Mouse (Mus musculus) kidney, adult 2 months (tissue): Measurements from ENCODE around the gene Rfc5. TPM values are rescaled to one million over a fixed set of nuclear protein-coding genes. Genes with fewer than 3 reads are reported as not detected.
"Not testable (repeated sequence)": the region's sequence is repeated elsewhere in the genome, so short reads cannot be mapped to it uniquely, and the experiment has no call there.

Source experiments
- DNase-seq: peaks from one replicate; pipeline ENCODE4 v3.0.0; 2021
- H3K27ac ChIP-seq: fragments of 200-500 bp; 2 replicates; pipeline ENCODE4 v1.5.1; 2012; ENCODE audit warnings: low read depth, low read length, control low read depth, inconsistent platforms; ENCODE audit not compliant: insufficient read depth
- H3K27me3 ChIP-seq: fragments of 200-500 bp; replicated peaks from 2 replicates; pipeline ENCODE4 v1.6.1; 2012; ENCODE audit warnings: mild to moderate bottlenecking, moderate library complexity, low read length, inconsistent platforms; ENCODE audit not compliant: control insufficient read depth, insufficient read depth
- H3K36me3 ChIP-seq: fragments of 200-500 bp; 2 replicates; pipeline ENCODE4 v1.6.1; 2012; ENCODE audit warnings: mild to moderate bottlenecking, moderate library complexity, low read length, inconsistent platforms; ENCODE audit not compliant: control insufficient read depth, insufficient read depth
- H3K4me1 ChIP-seq: fragments of 200-500 bp; 2 replicates; pipeline ENCODE4 v1.6.1; 2011; ENCODE audit warnings: low read length; ENCODE audit not compliant: control insufficient read depth, insufficient read depth
- H3K4me3 ChIP-seq: fragments of 200-500 bp; 2 replicates; pipeline ENCODE4 v1.5.1; 2011; ENCODE audit warnings: mild to moderate bottlenecking, low read depth, low read length, control low read depth; ENCODE audit not compliant: insufficient read depth
- CTCF ChIP-seq: fragments of 200-500 bp; conservative IDR thresholded peaks from 2 replicates; pipeline ENCODE4 v1.5.1; 2011; ENCODE audit warnings: low read depth, mild to moderate bottlenecking, control low read depth, low read length, moderate library complexity, mixed read lengths; ENCODE audit not compliant: insufficient read depth, insufficient read length
- POLR2A ChIP-seq: fragments of 200-500 bp; IDR thresholded peaks from one replicate; pipeline ENCODE4 v1.6.1; 2011; ENCODE audit warnings: low read depth, low read length, control low read depth
- WGBS: fragments of 180-500 bp; shearing (Covaris S2); methylation state at CpG from one replicate; pipeline ENCODE4 v1.1.7; 2018; 5-methylcytosine and 5-hydroxymethylcytosine counted together
- polyA plus RNA-seq: library from polyadenylated mRNA; depleted of rRNA; stranded (reverse); fragments of >200 nt; gene quantifications from 2 replicates; pipeline ENCODE4 v1.2.3, GENCODE M21; 2012; rRNA removed

Gene Rfc5
- polyA plus RNA-seq: 12.9 and 13.0 TPM in 2 replicates

DNA sequence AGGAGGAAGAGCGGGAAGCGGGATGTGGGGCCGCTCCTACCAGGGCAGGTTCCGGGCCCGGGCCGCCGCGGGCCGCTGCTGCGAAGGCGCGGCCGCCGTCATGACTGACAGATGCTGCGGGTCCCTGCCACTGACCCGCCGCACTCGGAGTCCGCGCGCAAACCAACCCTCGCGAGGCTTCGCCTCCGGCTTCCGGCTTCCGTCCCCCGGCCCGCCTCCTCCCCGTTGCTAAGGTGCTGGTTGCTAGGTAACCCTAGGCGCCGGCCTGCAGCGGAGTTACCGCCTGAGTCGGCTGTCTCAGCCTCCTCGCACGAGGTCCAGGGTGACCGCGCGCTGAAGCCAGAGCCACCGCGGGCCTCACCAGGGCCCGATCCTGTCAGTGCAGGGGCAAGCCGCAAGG lies at the start of gene Rfc5:
TSS of gene Rfc5 (minus strand) at position 171 of the 400 bp plus-strand sequence.
- H3K4me3 ChIP-seq: peak within 1 kb of the TSS; percentile 71
- no peaks in the 10 kb centered on the region for H3K36me3 ChIP-seq
- DNase-seq: peak; percentile 97
- H3K4me1 ChIP-seq: no peaks in the 10 kb centered on the region
- no peak for TF ChIP-seq POLR2A
- TF ChIP-seq CTCF: no peak
- 1% methylated on average over 44 of the region's 44 CpGs for WGBS
- H3K27me3 ChIP-seq: no peaks in the 10 kb centered on the region
- no peak within 1 kb of the TSS for H3K27ac ChIP-seq

DNA sequence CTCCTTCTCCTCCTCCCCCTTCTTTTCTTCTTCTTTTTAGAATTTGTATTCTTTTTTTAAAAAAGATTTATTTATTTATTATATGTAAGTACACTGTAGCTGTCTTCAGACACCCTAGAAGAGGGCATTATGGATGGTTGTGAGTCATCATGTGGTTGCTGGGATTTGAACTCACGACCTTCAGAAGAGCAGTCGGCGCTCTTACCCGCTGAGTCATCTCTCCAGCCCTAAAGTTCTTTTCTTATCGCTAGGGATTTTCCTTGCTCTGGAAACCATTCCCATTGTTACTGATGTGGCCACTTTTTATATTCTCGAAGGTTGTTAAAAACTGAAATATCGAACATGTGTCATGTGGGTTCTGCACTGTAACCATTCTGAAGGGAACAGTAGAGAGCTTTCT lies 44.7 kb upstream of the Rfc5 start:
- H3K4me3 ChIP-seq, H3K27ac ChIP-seq, H3K4me1 ChIP-seq, DNase-seq, H3K27me3 ChIP-seq, H3K36me3 ChIP-seq: not testable (repeated sequence)
- 93% methylated on average over 7 of the region's 7 CpGs for WGBS

DNA sequence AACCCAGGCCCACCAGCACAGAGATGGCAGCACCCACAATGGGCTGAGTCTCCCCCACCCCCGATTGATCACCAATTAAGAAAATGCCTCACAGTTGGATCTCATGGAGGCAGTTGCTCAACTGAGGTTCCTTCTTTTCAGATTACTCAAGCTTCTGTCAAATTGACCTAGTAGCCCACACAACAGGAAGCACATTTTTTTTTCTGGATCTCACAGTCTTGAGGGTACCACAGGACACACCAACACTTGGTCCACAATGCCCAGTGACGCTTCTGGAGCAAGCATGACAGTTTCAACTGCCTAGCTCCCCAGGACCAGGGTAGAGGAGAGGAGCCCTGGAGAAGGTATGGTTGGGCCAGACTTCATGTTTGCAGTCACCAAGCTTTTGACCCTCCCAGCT lies 28.6 kb upstream of the Rfc5 start:
- Histone ChIP-seq H3K27me3 (no peaks in the 10 kb centered on the region), H3K4me1 (no peaks in the 10 kb centered on the region), H3K36me3 (no peaks in the 10 kb centered on the region), H3K4me3 (no peak overlapping the region), H3K27ac (no peak overlapping the region)
- TF ChIP-seq POLR2A (no peak), CTCF (no peak)
- no peak for DNase-seq
- whole genome bisulfite sequencing: 77% methylated on average over 2 of the region's 2 CpGs

DNA sequence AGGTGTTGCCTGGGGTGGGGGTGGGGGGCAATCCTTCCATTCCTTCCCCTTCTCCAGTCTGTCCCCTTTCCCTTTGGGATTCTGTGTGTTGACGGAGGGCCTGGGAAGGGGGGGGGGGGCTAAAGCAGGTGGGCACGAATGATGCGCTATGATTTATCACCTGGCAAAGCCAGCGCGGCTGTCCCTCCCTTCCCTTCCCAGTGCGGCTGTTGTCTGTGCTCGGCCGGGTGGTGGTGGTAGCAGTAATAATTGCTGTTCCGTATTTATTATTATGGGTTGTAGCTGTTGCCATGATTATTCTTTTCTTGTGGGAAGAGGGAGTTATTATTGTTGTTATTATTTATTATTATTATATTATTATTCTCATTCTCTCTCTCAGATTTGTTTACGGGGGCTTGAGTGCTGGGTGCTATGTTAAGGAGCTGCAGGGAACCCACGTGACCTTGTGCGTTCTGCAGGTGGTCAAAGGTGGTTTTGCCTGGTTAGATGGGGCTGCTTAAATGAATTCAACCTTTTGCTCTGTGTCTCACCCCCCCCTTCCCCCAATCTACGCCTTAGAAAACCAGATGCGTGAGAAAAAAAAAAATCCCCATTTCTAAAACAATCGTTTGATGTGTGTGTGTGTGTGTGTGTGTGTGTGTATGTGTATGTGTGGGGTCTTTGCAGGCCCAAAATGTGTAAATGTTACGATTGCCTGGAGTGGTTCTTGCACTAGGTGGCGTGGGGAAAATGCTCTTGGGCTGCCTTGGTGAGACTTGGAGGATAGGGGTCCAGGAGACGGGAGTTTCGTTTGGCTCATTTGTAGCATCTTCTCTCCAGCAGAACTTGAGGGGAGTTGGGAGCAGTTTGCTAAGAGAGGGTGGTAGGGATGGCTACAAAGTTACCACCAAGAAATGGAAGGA lies 26.4 kb upstream of the Rfc5 start:
- Histone ChIP-seq H3K27me3 (no peaks in the 10 kb centered on the region), H3K4me3 (no peak overlapping the region), H3K4me1 (no peaks in the 10 kb centered on the region), H3K36me3 (no peaks in the 10 kb centered on the region), H3K27ac (no peak overlapping the region)
- 38% methylated on average over 19 of the region's 19 CpGs for WGBS
- DNase-seq: no peak
- no peak for TF ChIP-seq POLR2A

DNA sequence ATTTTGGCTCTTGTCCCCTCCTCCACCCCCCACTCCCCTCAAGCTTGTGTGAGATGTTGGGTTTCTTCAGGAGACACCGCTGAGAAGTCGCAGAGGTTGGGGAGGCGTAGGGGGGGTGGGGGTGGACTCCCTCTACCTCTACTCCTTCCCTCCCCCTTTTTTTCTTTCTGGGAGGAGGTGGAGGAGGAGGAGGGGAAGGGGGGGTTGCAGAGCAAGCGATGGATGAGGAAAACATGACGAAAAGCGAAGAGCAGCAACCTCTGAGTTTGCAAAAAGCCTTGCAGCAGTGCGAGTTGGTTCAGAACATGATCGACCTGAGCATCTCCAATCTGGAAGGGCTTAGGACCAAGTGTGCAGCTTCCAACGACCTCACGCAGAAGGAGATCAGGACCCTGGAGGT lies 25.8 kb upstream of the Rfc5 start:
- 5% methylated on average over 10 of the region's 10 CpGs for WGBS
- no peak for DNase-seq
- no peak for TF ChIP-seq POLR2A
- TF ChIP-seq CTCF: no peak
- Histone ChIP-seq H3K36me3 (no peaks in the 10 kb centered on the region), H3K27me3 (no peaks in the 10 kb centered on the region), H3K4me1 (no peaks in the 10 kb centered on the region), H3K4me3 (no peak overlapping the region), H3K27ac (no peak overlapping the region)

DNA sequence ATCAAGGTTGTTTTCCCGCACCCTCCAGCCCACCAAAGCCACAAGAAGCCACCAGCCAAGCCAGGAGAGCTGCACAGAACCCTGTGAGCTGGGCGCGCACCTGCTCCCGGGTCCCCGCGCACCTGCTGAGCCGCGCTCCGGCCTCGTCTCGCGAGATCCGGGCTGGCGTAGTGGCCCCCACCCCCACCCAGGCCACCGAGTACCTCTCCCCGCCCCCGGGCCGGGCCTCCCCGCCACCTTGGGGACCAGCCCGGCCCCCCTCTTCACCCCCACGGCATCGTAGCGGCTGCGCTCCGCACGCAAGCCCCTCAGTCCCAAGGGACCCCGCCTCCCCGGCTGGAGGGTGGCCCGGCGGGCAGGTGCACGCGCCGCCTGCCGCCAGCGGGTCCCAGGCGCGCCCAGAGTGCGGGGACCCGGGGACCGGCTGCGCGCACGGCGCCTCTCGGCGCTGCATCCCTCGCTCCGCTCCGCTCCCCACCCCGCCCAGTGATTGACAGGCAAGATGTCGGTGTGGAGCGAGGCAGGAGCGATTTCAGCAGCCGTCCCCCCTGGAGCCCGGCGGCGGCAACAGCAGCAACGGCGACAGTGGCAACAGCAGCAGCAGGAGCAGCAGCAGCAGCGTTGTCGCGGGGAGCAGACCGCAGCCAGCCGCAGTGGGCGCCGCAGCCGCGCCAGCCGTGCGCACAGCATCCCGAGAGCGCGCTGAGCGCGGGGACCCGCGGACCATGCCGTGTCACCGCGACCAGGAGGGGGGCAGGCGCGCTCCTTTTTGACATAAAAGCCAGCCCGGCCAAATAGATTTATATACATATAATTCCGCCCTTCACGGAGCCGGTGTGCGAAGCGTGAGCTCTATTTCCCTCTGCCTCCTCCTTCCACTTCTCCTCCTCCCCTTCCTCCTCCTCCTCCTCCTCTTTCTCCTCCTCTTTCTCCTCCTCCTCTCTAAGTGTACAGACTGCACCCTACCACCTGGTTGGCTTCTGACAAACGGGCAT lies 25.0 kb upstream of the Rfc5 start, which contains the start of gene Ksr2:
TSS of gene Ksr2 (plus strand) at position 494 of the 995 bp plus-strand sequence.
- WGBS: under 1% methylated on average over 89 of the region's 89 CpGs
- peak within 1 kb of the TSS; percentile 54 for H3K4me3 ChIP-seq
- H3K36me3 ChIP-seq: no peaks in the 10 kb centered on the region
- TF ChIP-seq CTCF (no peak), POLR2A (no peak)
- H3K27me3 ChIP-seq: no peaks in the 10 kb centered on the region
- peak; percentile 59 for DNase-seq
- H3K4me1 ChIP-seq: no peaks in the 10 kb centered on the region
- no peak within 1 kb of the TSS for H3K27ac ChIP-seq

DNA sequence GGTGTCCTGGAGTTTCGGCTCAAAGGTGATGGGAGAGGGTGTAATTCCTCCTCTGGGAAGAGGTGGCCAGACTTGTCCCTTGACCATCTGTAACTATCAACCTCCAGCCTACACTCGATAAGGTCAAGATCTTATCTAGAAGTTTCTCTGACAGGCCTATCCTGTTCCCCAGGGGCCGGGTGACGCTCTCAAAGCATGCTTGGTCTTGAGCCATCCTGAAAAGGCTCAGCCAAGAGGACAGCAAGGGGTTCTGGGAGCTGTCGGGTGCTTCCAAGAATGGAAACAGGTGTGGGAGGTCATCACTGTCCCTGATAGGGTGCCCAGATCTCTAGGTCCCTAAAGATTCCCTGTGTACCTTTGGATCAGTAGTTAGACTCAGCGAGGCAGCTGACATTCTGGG lies 20.5 kb upstream of the Rfc5 start:
- 56% methylated on average over 6 of the region's 6 CpGs for WGBS
- H3K4me3 ChIP-seq: no peak overlapping the region
- DNase-seq: no peak
- H3K4me1 ChIP-seq: no peaks in the 10 kb centered on the region
- no peak overlapping the region for H3K27ac ChIP-seq
- H3K36me3 ChIP-seq: no peaks in the 10 kb centered on the region
- TF ChIP-seq POLR2A (no peak), CTCF (no peak)
- H3K27me3 ChIP-seq: no peaks in the 10 kb centered on the region
